ENCODE assay signal across 17 mouse cellular contexts in the genomic region with DNA sequence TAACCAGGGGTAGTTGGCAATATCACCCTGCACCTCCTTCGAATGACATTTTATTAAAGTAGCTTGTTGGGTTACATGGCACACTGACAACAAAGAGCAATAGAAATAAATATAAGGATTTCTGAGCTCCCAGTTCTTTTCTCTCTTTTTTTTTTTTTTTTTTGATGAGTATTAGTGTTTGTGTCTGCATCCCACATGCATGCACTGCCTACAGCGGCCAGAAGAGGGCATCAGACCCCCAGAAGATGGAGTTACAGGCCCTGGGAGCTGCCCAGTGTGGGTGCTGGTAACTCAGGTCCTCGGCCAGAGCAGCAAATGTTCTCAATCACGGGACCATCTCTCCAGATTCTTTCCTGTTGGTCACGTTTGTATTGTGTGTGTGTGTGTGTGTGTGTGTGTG. TPM values are rescaled to one million over a fixed set of nuclear protein-coding genes. Genes with fewer than 3 reads are reported as not detected.
A peak's percentile ranks its signal among the peaks of the same experiment; 100 is the strongest.
DNase-seq lines count a peak whose midpoint lies in the region; ATAC-seq and TF ChIP-seq lines count a peak whose summit lies in the region.
"Had no signal": no experiment of that assay in that cellular context is flagged by ENCODE, and none has a peak within 500 bp of the region (broad histone marks: within the 10 kb centered on the region; RNA-seq: fewer than 3 reads in every experiment).

No protein-coding gene starts in this region.

- DNase-seq in lung, postnatal 10 days = peak; percentile 26
- no peak for DNase-seq in lung, adult 18-20 months
- DNase-seq in ES-E14 (ENCODE audit: low read depth, low spot score) = no peak
- DNase-seq: cerebellum, adult 9-11 months; kidney, postnatal 36 days had no signal

- H3K4me2 ChIP-seq in intestine, postnatal 0 days (replicated peaks; ENCODE audit: low read depth) = no peak overlapping the region
- no peak overlapping the region for H3K4me2 ChIP-seq in intestine, embryonic 15.5 days (replicated peaks)
- H3K4me2 ChIP-seq: heart, embryonic 15.5 days had no signal

- TF ChIP-seq CTCF in intestine, postnatal 0 days (IDR thresholded peaks at IDR 0.05; ENCODE audit: low read depth) = peak; percentile 55
- TF ChIP-seq CTCF in small intestine, adult 2 months (IDR thresholded peaks at IDR 0.05; ENCODE audit: extremely low read depth, insufficient read length, insufficient replicate concordance, low read depth, low read length) = peak; percentile 44; the same call in 1 of the 2 replicates

- no peak overlapping the region for H3K4me3 ChIP-seq in intestine, postnatal 0 days (ENCODE audit: low read depth, low read length)
- H3K4me3 ChIP-seq in intestine, embryonic 15.5 days (replicated peaks) = no peak overlapping the region
- no peak overlapping the region for H3K4me3 ChIP-seq in ES-E14 (ENCODE audit: insufficient read depth in 1 of 2, low read depth in 1 of 2, low read length in 2 of 2, poor library complexity in 1 of 2, severe bottlenecking in 1 of 2)
- no peak overlapping the region for H3K4me3 ChIP-seq in small intestine, adult 2 months (ENCODE audit: low read depth, low read length)
- H3K4me3 ChIP-seq: embryonic facial prominence, embryonic 10.5 days; heart, embryonic 15.5 days; megakaryocyte, embryonic 14.5 days had no signal

- in situ Hi-C loops in ES-E14 (cut with MboI; ENCODE audit: low sequenced_read_pairs in 2 of 2, unreplicated experiment in 2 of 2) = no loop called here

- no peak for TF ChIP-seq POLR2A in small intestine, adult 2 months (IDR thresholded peaks at IDR 0.05; ENCODE audit: low read depth, low read length)

- ATAC-seq in intestine, postnatal 0 days = no peak
- ATAC-seq in intestine, embryonic 15.5 days = no peak
- ATAC-seq in inflammation-experienced regulatory T-cells, adult 6 months = no peak
- ATAC-seq: hindbrain, embryonic 16.5 days had no signal

- no peak overlapping the region for H3K9ac ChIP-seq in intestine, postnatal 0 days (ENCODE audit: low read depth, low read length)
- no peak overlapping the region for H3K9ac ChIP-seq in intestine, embryonic 15.5 days
- H3K9ac ChIP-seq in ES-E14 (ENCODE audit: insufficient read depth, low read depth, low read length, poor library complexity, severe bottlenecking) = no peak overlapping the region
- H3K9ac ChIP-seq: heart, embryonic 15.5 days had no signal

- WGBS in intestine, postnatal 0 days = 58% methylated on average over 5 of the region's 5 CpGs
- 62% methylated on average over 5 of the region's 5 CpGs for whole genome bisulfite sequencing in intestine, embryonic 15.5 days
- WGBS in small intestine, adult 2 months = 55% methylated on average over 5 of the region's 5 CpGs

- H3K4me1 ChIP-seq in intestine, postnatal 0 days (replicated peaks; ENCODE audit: control insufficient read depth, insufficient read depth, low read length) = no peaks in the 10 kb centered on the region
- peaks cover 13% of the 10 kb centered on the region for H3K4me1 ChIP-seq in intestine, embryonic 15.5 days (replicated peaks)
- H3K4me1 ChIP-seq in ES-E14 (ENCODE audit: control insufficient read depth in 2 of 2, insufficient read depth in 2 of 2, low read length in 2 of 2, poor library complexity in 1 of 2) = peaks cover 0 to 11% of the 10 kb centered on the region in 2 experiments; a peak in 1 of 4 replicates
- H3K4me1 ChIP-seq in small intestine, adult 2 months (ENCODE audit: control insufficient read depth, insufficient read depth, insufficient read length, low read length) = peaks cover 26% of the 10 kb centered on the region

- H3K36me3 ChIP-seq in intestine, postnatal 0 days (ENCODE audit: control insufficient read depth, insufficient read depth) = no peaks in the 10 kb centered on the region
- no peaks in the 10 kb centered on the region for H3K36me3 ChIP-seq in intestine, embryonic 15.5 days
- no peaks in the 10 kb centered on the region for H3K36me3 ChIP-seq in ES-E14 (ENCODE audit: control insufficient read depth, insufficient read depth, low read length, poor library complexity, severe bottlenecking)
- H3K36me3 ChIP-seq in small intestine, adult 2 months (ENCODE audit: control insufficient read depth, insufficient read depth, low read length) = 0 out of 2 replicates have a peak, but pooled peaks cover 2% of the 10 kb centered on the region
- H3K36me3 ChIP-seq: embryonic facial prominence, embryonic 10.5 days; heart, embryonic 15.5 days had no signal

- H3K27me3 ChIP-seq in intestine, postnatal 0 days (replicated peaks; ENCODE audit: control insufficient read depth, insufficient read depth, low read length) = no peaks in the 10 kb centered on the region
- H3K27me3 ChIP-seq in intestine, embryonic 15.5 days (replicated peaks) = peaks cover 25% of the 10 kb centered on the region
- no peaks in the 10 kb centered on the region for H3K27me3 ChIP-seq in small intestine, adult 2 months (ENCODE audit: control insufficient read depth, insufficient read depth, low read length)

- no peaks in the 10 kb centered on the region for H3K9me3 ChIP-seq in intestine, postnatal 0 days (ENCODE audit: control insufficient read depth)
- H3K9me3 ChIP-seq in intestine, embryonic 15.5 days = no peaks in the 10 kb centered on the region
- no peaks in the 10 kb centered on the region for H3K9me3 ChIP-seq in ES-E14 (ENCODE audit: control insufficient read depth, insufficient read depth, low read depth, low read length)
- H3K9me3 ChIP-seq: embryonic facial prominence, embryonic 10.5 days; heart, embryonic 15.5 days had no signal

- no peak overlapping the region for H3K27ac ChIP-seq in intestine, postnatal 0 days (ENCODE audit: low read depth, low read length)
- no peak overlapping the region for H3K27ac ChIP-seq in intestine, embryonic 15.5 days
- no peak overlapping the region for H3K27ac ChIP-seq in ES-E14 (ENCODE audit: insufficient read depth, low read depth, low read length, poor library complexity, severe bottlenecking)
- H3K27ac ChIP-seq in small intestine, adult 2 months (ENCODE audit: insufficient read depth, low read depth, low read length) = peak overlapping the region; percentile 46; the same call in 1 of the 2 replicates
- H3K27ac ChIP-seq: embryonic facial prominence, embryonic 10.5 days; heart, embryonic 15.5 days had no signal

TF ChIP-seq in ES-E14, 5 proteins besides CTCF, POLR2A, EP300 and RAD21:
- TF ChIP-seq ZNF384 (IDR thresholded peaks at IDR 0.05; ENCODE audit: low read depth, low read length) (peak; percentile 95), MAFK (IDR thresholded peaks at IDR 0.05; ENCODE audit: insufficient read depth, low read depth, low read length) (no peak), ZC3H11A (IDR thresholded peaks at IDR 0.05; ENCODE audit: borderline replicate concordance, low read depth, low read length) (peak; percentile 56; the same call in 1 of the 2 replicates)

RNA-seq across cellular contexts. Expression of gene Ace, which starts 3.1 kb away (rescaled TPM):
- 222 and 231 TPM in 2 replicates for polyA plus RNA-seq in intestine, postnatal 0 days (2015; fragmentation: Nextera tagmentation; extraction: Ambion mirVana)
- 6.9 and 11.1 TPM in 2 replicates for polyA plus RNA-seq in intestine, embryonic 15.5 days (2015; fragmentation: Nextera tagmentation; extraction: Ambion mirVana)
- 1.2 and 1.4 TPM in 2 replicates for total RNA-seq in ES-E14 (2012; rRNA removed)
- polyA plus RNA-seq in small intestine, adult 2 months (2012; rRNA removed) = 176 and 892 TPM in 2 replicates
- not detected for polyA plus RNA-seq in inflammation-experienced regulatory T-cells, adult 6 months (2017; shearing (Covaris generic))

RNA-seq across cellular contexts. Expression of gene Cyb561, which starts 11.6 kb away (rescaled TPM):
- polyA plus RNA-seq in intestine, postnatal 0 days (2015; fragmentation: Nextera tagmentation; extraction: Ambion mirVana) = 48.3 and 50.3 TPM in 2 replicates
- polyA plus RNA-seq in intestine, embryonic 15.5 days (2015; fragmentation: Nextera tagmentation; extraction: Ambion mirVana) = 44.0 and 45.5 TPM in 2 replicates
- total RNA-seq in ES-E14 (2012; rRNA removed) = 14.7 and 28.6 TPM in 2 replicates
- 36.2 and 56.3 TPM in 2 replicates for polyA plus RNA-seq in small intestine, adult 2 months (2012; rRNA removed)
- 1 to 10 TPM in 2 of 3 experiments, under 1 TPM in 1; 0.34 to 1.8 (median 1.3) TPM for polyA plus RNA-seq in inflammation-experienced regulatory T-cells, adult 6 months (2017; shearing (Covaris generic))

RNA-seq across cellular contexts. Expression of gene Ace3, which starts 29.8 kb away (rescaled TPM):
- polyA plus RNA-seq in intestine, postnatal 0 days (2015; fragmentation: Nextera tagmentation; extraction: Ambion mirVana) = not detected in 2 replicates
- not detected in 2 replicates for polyA plus RNA-seq in intestine, embryonic 15.5 days (2015; fragmentation: Nextera tagmentation; extraction: Ambion mirVana)
- total RNA-seq in ES-E14 (2012; rRNA removed) = not detected in 2 replicates
- polyA plus RNA-seq in small intestine, adult 2 months (2012; rRNA removed) = not detected in 2 replicates
- polyA plus RNA-seq in inflammation-experienced regulatory T-cells, adult 6 months (2017; shearing (Covaris generic)) = not detected
- total RNA-seq: gastrocnemius, adult 18-20 months had no signal
- polyA plus RNA-seq: embryonic facial prominence, embryonic 10.5 days; forebrain, embryonic 11.5 days; heart, embryonic 15.5 days; hindbrain, embryonic 16.5 days; limb, embryonic 14.5 days; stomach, embryonic 14.5 days had no signal

RNA-seq across cellular contexts. Expression of gene Kcnh6, which starts 43.2 kb away (rescaled TPM):
- 0.94 and 1.6 TPM in 2 replicates for polyA plus RNA-seq in intestine, postnatal 0 days (2015; fragmentation: Nextera tagmentation; extraction: Ambion mirVana)
- 2.2 and 2.5 TPM in 2 replicates for polyA plus RNA-seq in intestine, embryonic 15.5 days (2015; fragmentation: Nextera tagmentation; extraction: Ambion mirVana)
- 1.5 and 1.6 TPM in 2 replicates for total RNA-seq in ES-E14 (2012; rRNA removed)
- polyA plus RNA-seq in small intestine, adult 2 months (2012; rRNA removed) = 0.88 and 2.6 TPM in 2 replicates
- under 1 TPM in 1 of 3 experiments, not detected in 2; 0.16 TPM for polyA plus RNA-seq in inflammation-experienced regulatory T-cells, adult 6 months (2017; shearing (Covaris generic))
- total RNA-seq: gastrocnemius, adult 18-20 months had no signal

Comparison
In these comparisons a context has a peak if more than half of its experiments do, and no peak if none do; other contexts are left out.
1. RNA of gene Ace, which starts 3.1 kb away (polyA plus RNA-seq): 176 to 892 TPM in small intestine, adult 2 months and 222 to 231 TPM in intestine, postnatal 0 days; 6.9 to 11.1 TPM in intestine, embryonic 15.5 days and not detected in inflammation-experienced regulatory T-cells, adult 6 months; every median in the first group is over 10 times any median in the second.
2. RNA of gene Cyb561, which starts 11.6 kb away (polyA plus RNA-seq): 36.2 to 56.3 TPM in small intestine, adult 2 months, 48.3 to 50.3 TPM in intestine, postnatal 0 days and 44.0 to 45.5 TPM in intestine, embryonic 15.5 days; 0.34 to 1.8 TPM in inflammation-experienced regulatory T-cells, adult 6 months; every median in the first group is over 10 times any median in the second.